Mouse (Mus musculus): ENCODE results near the gene Ddx19a.
A peak's percentile ranks its signal among the peaks of the same experiment; 100 is the strongest.
"Not testable (repeated sequence)": the region's sequence is repeated elsewhere in the genome, so short reads cannot be mapped to it uniquely, and the experiment has no call there.

The Ddx19a gene

DNA sequence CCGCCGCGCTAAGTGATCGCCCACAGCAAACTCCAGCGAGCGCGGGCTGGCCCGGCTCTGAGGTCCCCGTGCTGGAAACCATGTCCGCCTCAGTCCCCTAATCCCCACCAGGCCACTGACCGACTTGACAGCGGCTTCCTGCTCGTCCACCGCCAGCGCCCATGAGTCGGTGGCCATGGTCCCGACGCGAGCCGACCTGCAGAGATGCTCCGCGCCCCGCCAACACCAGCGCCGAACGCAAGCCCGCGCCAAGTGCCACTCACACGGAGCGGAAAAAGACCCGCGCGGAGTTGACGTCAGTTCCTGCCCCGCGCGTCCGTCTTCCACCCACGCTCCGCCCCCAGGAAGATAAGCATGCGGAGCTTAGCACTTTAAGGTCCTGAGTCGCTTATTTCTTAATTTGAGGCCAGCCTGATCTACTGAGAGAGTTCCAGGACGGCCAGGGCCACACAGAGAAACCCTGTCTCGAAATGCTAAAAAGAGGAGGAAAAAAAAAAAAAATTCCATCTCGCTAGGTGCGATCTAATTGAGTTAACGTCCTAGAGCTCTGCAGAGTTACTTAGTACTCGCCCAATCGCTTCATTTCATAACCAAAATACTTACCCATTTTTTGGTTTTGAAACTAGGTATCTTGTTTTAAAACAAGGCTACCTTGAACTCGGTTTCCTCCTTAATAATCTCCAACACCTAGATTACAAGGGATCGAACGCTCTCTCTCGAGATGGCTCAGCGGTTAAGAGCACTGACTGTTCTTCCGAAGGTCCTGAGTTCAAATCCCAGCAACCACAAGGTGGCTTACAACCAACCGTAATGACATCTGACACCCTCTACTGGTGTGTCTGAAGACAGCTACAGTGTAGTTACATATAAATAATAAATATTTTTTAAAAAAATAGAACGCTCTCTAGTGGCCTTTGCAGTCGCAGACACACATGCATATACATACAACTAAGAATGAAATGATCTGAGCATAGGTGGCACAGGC is at the start of gene Ddx19a:
Gene Ddx19a (minus strand): TSS at position 254 of the 985 bp plus-strand sequence.
- DNase-seq (ENCODE audit: low spot score): peak; percentile 85

DNA sequence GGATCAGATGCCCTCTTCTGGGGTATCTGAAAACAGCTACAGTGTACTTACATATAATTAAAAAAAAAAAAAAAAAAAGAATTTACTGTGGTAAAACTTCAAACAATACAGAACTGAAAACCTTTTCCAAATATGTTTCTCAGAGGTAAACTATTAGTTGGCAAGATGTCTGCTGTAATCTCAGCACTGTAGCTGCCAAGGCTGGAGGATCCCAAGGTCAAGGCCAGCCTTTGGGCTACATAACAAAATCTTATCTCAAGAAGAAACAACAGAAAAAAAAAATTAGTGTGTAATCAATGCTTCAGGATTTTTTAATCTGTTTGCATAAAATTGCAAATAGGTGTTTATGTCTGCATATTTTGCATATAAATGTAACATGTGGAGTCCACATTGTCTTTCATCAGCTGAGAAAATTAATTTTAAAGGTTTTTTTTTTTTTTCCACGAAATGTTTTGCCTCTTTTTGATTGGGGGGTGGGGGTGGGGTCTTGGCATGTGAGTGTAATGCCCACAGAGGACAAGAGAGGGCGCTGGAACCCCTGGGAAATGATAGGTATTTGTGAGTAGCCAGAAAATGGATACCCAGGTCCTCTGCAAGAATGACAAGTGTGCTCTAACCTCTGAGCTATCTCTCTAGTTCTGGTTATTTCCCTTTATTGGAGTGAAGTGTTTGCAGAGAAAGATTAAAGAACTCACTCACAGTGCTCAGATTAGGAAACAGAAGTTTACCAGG is 46.6 kb upstream of the Ddx19a start:
- DNase-seq (ENCODE audit: low spot score): no peak

DNA sequence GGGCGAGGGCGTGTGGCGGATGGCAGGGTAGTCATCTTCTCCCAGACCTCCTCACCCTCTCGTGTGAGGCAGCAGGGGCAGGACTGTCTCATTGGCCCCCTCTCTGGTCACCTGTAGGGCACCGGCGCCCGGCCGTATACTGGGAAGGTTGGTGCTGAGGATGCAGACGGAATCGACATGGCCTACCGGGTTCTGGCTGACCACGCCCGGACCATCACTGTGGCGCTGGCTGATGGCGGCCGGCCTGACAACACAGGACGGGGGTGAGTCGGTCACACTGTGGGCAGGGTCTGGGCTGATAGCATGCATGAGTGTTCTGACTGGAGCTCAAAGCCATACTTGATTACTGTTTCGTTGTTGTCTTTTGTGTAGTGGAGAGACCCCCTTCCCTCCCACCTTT is 44.9 kb upstream of the Ddx19a start:
- DNase-seq (ENCODE audit: low spot score): no peak

DNA sequence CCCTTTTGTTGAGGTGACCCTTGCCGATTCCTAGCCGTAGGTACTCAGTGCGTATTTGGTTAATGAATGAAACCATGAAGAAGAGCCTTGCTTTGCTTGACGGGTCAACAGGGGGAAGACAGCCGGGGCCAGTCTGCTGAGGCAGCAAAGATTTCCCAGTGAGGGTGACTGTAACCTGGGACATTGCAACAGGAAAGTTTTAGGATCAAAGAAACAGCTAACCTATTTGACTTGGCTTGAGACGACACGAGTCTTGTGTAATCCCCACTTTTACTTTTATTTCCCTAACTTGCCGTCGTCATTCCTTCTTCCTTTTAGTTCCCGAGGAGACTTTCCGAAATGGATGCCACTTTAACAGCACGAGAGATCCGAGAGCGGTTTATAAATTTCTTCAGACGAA is 39.0 kb upstream of the Ddx19a start:
- DNase-seq (ENCODE audit: low spot score): no peak

DNA sequence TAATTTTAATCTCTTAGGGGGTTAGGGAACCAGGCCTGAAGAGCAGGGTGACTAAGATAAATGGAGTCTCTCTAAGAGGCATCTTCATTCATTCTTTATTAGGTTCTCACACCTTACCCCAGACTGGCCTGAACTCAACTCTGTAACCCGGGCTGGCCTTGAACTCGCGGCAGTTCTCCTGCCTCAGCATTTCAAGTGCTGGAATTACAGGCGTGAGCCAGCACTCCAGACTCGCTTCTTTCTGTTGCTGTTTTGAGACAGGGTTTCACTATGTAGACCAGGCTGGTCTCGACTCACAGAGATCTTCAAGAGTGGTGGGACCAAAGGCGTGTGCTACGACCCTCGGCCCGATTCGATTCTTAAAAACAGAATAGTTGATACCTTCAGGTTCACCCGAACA is 36.7 kb upstream of the Ddx19a start:
- DNase-seq (ENCODE audit: low spot score): no peak

DNA sequence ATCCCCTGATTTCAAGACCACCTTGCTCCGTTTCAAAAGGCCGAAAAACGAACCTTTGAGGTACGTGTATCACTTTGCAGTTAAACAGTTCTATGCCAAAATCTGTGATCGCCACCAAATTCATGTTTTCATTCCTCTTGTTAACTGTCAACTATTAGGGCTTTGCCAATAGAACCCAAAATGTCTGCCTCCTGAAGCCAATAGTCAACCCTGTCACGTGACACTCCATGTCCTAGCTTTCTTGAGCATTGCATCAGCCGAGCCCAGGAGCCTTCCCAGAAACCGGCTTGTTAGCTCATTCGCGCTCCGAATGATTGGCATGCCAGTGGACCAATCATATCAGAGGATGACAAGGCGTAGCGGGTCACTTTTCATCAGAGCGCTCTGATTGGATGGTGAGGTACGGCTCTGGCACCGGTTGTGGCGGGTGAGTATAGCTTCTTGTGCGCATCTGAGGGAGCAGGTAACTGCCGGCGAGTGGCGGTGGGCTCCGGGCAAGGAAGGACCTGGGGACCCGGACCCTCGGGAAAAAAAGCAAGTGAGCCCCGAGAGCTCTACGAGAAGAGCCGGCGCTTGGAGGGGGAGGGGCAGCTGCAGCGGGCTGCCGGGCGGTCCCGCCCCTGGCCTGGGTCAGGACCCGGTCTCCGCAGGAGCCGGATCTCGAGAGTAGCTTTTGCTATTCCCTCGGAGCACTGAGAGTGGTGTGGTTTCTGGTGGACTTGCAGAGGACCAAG is 36.0 kb upstream of the Ddx19a start:
- DNase-seq (ENCODE audit: low spot score): peak; percentile 99

DNA sequence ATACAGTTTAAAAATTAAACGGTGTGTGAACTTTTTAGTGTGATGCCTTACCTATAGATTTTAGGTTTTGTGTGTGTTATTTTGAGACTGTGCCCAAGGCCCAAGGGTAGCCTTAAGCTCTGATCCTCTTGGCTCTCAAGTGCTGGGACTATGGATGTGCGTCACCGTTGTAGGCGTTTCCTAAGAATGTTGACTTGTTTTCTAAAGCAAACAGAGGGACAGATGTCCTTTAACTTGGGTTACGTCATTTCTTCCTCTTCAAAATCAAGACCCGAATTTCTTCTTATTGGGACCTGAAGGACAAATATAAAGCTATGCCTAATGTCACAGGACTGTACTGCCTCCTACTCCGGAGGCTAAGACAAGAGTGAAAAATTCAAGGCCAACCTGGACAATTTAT is 35.3 kb upstream of the Ddx19a start, which contains the start of gene Aars:
Gene Aars (plus strand): TSS at position 229 of the 400 bp plus-strand sequence.
- peak; percentile 28 for DNase-seq (ENCODE audit: low spot score)

DNA sequence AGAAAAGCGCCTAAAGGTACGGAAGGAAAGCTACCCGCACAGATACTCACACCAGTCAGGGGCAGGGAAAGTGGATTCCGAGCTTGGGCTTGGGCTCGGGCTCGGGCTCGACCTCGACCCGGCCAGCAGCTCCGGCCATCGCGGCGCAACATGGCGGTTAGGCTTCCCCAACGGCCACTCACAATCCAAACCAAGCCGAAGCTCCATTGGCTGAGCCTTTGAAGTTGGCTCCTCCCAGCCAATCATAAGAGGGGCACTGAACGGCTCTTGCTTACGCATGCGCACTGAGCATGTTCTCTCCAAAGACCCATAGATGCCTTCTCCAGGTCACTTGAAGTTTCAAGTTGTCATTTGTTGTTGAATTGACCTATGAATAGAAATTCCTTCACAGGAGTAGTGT is 34.0 kb upstream of the Ddx19a start, which contains the start of gene Ddx19b:
Gene Ddx19b (minus strand): TSS at position 180 of the 400 bp plus-strand sequence.
- DNase-seq (ENCODE audit: low spot score): no peak

DNA sequence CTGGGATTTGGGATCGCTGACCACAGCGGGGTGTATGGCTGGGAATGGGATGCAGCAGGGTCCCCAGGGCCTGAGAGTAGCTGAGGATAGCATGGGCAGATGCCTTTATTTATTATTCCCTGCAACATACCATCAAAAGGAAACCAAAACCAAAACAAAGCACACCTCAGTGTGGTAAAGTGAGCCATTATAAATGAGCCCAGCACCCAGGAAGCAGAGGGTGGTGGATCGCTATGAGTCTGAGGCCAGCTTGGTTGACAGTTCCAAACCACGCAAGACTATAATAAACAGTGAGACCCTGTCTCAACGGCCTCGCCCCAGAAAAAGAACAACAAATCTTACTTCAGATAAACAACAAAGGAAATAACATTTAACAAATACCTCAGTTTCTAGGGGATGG is 32.4 kb upstream of the Ddx19a start:
- no peak for DNase-seq (ENCODE audit: low spot score)

DNA sequence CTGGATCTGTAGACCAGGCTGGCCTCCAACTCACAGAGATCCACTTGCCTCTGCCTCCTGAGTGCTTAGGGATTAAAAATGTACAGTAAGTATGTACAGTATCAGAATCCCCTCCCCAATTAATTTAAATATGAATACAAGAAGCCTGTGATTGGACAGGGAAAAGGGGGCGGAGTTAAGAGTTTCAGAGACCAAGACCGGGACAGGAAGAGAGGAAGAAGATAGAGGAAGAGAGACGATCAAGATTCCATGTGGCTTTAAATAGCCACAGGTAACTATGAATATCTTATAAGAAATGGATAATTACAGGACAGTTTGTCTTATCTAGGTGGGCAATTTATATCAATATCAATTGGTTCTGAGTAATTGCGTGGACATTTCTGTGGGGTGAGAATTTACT is 32.0 kb upstream of the Ddx19a start:
- no peak for DNase-seq (ENCODE audit: low spot score)

DNA sequence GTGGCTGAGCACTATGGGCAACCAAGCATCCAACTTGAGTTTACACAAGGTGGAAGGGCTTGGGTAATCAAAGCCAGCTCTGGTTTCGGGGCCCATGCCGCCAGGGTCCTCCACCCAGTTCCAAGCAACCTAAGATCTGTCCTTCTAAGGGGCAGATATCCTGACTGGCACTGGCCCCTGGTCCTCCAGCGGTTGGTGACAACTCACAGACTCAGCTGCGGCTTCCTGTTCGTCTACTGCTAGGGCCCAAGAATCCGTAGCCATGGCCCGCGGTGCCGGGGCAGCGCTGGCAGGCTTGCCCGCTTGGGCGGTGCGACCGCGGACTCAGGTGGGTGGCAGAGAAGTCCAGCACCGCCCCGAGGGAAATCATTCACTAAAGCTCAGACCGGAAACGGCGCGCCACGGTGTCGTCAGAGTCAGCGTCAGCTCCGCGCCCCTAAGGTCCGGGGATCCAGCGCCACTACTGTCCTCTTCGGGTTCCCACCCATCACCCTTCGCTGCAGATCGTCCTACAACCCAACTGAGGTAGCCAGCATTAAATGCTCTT is 29.9 kb upstream of the Ddx19a start:
- peak; percentile 83 for DNase-seq (ENCODE audit: low spot score)

DNA sequence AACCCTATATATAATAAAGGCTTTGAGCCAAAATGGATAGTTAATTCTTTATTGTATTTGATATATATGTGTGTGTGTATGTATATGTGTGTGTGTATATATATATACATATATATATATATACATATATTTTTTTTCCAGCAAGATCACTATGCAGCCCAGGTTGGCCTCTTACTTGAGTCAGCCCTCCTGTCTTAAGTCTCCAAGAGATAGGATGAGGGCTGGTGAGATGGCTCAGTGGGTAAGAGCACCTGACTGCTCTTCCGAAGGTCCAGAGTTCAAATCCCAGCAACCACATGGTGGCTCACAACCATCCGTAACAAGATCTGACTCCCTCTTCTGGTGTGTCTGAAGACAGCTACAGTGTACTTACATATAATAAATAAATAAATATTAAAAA is 29.0 kb upstream of the Ddx19a start:
- not testable (repeated sequence) for DNase-seq (ENCODE audit: low spot score)

DNA sequence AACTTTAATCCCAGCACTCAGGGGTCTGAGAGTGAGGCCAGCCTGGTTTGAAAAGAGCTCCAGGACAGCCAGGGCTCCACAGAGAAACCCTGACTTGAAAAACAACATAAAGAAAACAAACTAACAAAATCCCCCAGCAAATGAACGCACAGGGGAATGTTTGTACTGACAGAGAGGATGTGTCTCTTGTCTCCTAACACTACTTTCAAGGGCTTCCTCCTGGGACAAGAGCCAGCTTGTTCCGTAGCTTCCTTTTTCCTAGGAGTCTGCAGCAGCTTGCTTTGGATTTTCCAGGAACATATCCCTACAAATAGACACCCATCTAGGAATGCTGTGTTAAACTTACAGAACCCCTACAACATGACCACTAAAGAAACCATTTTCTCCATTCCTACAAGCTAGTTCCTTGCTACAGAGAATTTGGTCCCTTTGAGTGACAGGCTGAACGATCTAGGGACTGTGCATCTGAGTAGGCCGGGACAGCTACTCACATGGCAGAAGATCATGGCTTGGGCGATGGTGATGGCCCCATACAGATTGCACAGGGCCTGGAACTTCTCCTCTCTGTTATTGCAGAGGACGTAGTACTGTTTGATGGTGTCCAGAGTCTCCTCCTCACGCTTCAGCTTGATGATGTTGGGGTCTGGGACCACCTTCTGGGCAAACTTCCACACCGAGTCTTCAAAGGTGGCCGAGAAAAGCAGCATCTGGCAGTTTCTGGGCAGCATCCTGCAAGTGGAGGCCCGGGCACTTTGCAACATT is 12.8 kb upstream of the Ddx19a start:
- DNase-seq (ENCODE audit: low spot score): not testable (repeated sequence)

DNA sequence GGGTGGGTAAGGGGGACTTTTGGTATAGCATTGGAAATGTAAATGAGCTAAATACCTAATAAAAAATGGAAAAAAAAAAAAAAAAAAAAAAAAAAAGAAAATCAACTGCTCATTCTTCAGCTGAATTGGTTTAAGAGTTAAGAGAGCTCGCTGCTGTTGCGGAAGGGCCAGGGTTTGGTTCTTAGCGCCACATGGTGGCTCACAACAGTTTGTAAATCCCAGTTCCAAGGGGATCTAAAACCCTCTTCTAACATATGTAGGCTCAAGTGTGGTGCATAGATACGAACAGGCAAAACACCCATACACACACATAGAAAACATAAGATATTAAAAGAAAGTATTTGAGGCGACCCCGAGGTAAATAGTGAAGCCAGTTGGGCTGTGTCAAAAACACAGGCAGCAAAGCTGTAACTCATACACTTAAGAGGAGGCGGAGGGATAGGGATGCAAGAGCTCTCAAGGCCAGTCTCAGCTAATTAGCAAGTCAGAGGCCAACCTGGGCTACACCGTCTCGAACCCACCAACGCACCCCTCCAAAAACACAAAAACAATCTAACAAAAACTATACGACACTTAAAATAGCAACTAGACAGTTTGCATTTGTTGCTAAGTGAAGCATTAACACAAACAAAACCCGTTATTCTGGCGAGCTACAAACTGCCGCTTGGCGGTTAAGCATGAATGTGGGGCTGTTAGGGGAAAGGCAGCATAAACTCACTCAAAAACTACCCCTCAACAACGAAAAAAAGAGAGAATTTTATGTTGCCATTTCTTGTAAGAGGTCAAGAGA is 764 bp downstream of the Ddx19a start:
- DNase-seq (ENCODE audit: low spot score): peak; percentile 3

DNA sequence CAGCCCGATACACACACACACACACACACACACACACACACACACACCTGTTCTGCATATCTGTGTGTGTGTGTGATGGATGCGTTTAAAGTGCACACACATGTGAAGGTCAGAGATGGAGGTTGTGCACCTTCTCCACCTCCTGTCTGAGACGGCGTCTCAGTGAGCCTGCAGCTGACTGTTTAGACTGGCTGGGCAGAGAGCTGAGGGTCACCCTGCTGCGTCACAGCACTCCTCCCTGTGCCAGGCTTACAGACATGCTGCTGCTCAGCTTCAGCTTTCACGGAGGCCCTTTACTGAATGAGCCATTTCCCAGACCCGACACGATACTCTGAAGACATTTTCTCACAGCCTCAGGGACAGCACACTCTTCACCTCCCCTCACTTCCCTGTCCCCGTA is 7.6 kb downstream of the Ddx19a start:
- no peak for DNase-seq (ENCODE audit: low spot score)

DNA sequence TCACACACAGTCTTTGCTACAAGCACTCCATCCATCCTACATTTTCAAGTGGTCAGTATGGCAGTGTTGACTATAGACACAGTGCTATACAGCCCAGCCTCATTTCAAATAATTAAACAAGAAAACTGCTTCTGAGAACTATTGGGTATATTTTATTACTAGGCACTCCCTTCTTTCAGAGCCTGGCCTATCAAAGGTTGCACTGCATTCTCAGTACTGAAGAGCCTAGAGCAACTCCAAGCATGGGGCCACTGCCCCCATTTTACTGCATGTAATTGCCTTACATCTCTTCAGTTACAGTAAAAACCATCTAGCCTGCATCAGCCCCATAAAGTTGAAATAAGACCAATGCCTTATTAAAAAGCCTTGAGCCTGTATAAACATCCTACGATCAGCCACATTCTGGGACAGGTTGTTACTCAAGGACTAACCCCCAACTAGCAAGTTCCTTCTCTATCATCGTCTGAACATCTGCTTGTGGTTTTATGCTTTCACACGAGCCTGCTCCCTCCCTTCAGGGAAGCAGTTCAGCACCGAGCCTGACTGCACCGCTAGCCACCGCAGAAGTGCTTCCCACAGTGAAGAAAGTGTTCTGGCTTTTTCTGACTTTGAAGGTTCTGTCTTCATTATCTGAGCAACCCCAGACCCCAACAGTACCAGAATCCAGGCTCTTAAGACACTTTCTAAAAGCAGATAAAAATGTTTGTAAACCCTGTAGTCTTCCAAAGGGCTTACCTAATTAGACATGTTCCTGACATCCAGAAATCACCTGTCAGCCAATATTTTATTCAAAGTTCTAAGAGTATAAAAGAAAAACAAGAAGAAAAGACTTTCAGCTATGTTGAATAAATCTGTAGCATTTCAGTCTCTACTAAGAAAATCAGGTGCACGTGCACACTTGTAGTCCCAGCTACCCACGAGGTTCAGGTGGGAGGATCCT is 9.5 kb downstream of the Ddx19a start:
- DNase-seq (ENCODE audit: low spot score): no peak

DNA sequence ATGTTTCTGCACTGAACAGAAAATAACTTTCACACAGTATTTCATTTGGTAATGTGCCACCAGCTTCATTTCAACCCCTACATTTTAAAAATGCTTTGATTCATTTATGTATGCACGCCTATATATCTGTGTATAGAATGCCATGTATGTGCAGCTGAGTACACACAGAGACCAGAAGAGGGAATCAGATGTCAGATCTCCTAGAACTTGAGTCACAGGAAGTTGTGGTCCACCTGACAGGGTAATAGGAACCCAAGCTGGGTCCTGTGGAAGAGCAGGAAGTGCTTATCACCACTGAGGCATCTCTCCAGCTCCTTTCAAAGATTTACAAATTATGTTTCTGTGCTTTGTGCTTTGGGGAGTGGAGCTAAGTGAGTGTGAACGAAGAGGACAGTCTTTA is 16.3 kb downstream of the Ddx19a start:
- no peak for DNase-seq (ENCODE audit: low spot score)

DNA sequence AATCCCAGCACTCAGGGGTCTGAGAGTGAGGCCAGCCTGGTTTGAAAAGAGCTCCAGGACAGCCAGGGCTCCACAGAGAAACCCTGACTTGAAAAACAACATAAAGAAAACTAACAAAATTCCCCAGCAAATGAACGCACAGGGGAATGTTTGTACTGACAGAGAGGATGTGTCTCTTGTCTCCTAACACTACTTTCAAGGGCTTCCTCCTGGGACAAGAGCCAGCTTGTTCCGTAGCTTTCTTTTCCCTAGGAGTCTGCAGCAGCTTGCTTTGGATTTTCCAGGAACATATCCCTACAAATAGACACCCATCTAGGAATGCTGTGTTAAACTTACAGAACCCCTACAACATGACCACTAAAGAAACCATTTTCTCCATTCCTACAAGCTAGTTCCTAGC is 19.6 kb downstream of the Ddx19a start:
- not testable (repeated sequence) for DNase-seq (ENCODE audit: low spot score)

DNA sequence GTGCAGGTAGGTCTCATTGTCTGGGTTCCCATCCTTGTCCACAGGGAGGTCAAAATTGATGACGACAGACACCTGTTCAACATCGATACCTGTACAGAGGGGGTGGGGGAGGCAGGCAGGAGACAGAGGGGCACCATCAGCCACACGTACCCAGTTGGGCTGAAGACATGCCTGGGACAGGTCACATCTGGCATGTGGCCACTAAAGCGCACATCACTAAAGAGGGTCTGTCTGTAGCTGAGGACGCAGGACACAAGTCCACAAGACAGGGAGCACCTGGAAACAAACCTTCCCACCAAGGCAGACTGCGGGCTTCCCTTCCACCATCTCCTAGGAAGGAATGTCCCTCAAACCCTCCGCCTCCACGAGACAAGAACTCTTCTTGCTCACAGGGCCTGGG is 21.1 kb downstream of the Ddx19a start:
- not testable (repeated sequence) for DNase-seq (ENCODE audit: low spot score)

Data from yolk sac, embryonic 10.5 days (tissue).